Mouse (Mus musculus) thymus, adult 2 months (tissue): ENCODE measurements around the gene Rmi1.

Experiments
- CTCF ChIP-seq: fragments of 200-500 bp; IDR thresholded peaks from 2 replicates; pipeline ENCODE4 v1.5.1; 2012; ENCODE audit warnings: mild to moderate bottlenecking, control low read depth, low read length, moderate library complexity, borderline replicate concordance; ENCODE audit not compliant: control insufficient read depth, poor library complexity, insufficient read depth; ENCODE audit errors: extremely low read depth
- POLR2A ChIP-seq: fragments of 200-500 bp; IDR thresholded peaks from 2 replicates; pipeline ENCODE4 v1.6.1; 2012; ENCODE audit warnings: mild to moderate bottlenecking, low read length, control low read depth, moderate library complexity; ENCODE audit not compliant: control insufficient read depth, poor library complexity, insufficient read depth; ENCODE audit errors: extremely low read depth

DNA sequence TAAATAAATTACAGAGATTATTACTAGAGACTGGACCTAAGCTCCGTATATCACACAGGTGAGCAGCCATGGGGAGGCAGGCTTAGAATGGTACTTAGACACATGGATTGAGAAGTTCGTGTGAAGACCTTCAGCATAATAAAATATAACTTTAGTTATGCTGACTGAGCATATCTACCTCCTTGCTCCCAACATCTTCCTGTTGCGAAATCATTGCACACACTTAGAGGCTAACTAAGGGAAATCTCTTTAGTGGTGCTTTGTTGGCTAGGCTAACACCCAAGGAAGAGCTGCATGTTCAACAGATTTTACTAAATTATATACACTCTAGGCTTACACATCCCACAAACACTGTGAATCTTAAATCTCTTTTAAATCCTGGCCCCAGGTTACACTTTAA, 35.7 kb upstream of the Rmi1 start:
- TF ChIP-seq CTCF, result no peak
- TF ChIP-seq POLR2A, result no peak
